Mouse (Mus musculus): ENCODE data around the gene Acot3.
"Not testable (repeated sequence)": the region's sequence is repeated elsewhere in the genome, so short reads cannot be mapped to it uniquely, and the experiment has no call there.

Gene Acot3

DNA sequence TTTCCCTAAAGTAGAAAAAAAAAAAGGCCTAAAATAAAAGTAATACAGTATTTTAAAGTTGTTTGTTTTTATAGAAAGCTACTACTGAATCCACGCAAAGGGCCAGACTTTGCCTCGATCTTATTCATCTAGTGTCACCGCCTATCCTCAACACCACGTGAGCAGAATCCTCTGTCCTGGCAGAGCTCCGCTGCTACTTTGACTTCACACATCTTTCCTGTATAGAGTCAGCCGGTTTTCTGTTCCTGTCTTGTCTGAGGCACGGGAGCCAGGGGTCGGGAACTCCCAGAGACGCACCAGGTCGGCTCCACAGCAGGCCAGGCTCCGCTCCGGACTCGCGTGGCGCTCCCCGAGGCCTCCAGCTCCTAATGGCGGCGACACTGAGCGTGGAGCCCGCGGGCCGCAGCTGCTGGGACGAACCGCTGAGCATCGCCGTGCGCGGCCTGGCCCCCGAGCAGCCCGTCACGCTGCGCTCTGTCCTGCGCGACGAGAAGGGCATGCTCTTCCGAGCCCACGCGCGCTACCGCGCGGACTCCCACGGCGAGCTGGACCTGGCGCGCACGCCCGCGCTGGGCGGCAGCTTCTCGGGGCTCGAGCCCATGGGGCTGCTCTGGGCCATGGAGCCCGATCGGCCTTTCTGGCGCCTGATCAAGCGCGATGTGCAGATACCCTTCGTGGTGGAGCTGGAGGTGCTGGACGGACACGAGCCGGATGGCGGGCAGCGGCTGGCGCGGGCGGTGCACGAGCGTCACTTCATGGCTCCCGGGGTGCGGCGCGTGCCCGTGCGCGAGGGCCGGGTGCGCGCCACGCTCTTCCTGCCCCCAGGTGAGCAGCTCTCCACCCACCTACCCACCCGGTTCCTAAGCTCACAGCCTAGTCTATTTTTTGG lies 48.9 kb downstream of the Acot3 start, which contains the start of gene Acot6:
TSS of gene Acot6 (plus strand) at position 51 of the 889 bp plus-strand sequence.
- not testable (repeated sequence) for DNase-seq (ENCODE audit: low read depth)

- DNase-seq (ENCODE audit: low read depth): no peak
These were observed 49.5 kb downstream of the Acot3 start for GRCm38 (mm10) chr12:84101493-84101845.

DNA sequence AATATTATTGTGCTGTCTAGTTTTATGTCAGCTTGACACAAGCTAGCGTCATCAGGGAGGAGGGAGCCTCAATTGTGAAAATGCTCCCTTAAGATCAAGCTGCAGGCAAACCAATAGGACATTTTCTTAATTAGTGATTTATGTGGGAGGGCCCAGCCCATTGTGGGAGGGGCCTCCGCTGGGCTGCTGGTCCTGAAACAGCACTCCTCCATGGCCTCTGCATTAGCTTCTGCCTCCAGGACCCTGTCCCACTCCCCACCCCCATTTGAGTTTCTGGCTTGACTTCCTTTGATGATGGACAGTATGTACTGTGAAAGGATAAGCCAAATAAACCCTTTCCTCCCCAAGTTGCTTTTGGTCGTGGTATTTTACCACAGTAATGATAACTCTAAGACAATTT lies 55.1 kb downstream of the Acot3 start:
- no peak for DNase-seq (ENCODE audit: low read depth)

DNA sequence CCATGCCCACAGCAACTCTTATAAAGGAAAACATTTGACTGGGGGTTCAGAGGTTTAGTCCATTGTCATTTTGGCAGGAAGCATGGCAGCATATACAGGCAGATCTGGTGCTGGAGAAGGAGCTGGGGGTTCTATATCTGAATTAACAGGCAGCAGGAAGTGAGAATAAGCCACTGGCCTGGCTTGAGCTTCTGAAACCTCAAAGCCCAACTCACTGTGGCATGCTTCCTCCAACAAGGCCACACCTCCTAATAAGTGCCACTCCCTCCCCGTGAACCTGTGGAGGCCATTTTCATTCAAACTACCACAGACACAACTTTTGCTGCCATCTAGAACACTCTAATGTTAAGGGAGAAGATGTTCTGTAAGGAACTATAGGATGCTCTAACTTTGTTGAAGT lies 55.7 kb downstream of the Acot3 start:
- peak; percentile 83 for DNase-seq (ENCODE audit: low read depth)

DNA sequence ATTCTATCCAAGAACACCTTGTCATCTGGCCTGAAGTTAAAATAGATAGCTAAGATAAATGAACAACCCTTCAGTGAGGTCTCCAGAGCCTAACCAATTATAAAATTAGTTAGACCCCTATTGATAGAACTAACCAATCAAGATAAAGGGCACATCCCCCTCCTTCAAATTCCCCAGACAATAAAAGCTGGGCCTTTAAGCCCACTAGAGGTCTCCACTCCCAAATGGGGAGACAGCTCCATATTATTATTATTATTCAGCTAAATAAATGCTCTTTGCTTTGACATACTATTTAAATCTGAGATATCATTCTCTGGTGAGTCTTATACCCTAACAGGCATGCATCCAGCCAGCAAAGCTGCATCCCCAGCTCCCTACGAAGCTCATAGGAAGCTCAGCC lies 58.0 kb downstream of the Acot3 start:
- no peak for DNase-seq (ENCODE audit: low read depth)
